Mouse (Mus musculus) lung, adult 2 months (tissue): ENCODE data around the gene Ralgps2.

Source experiments
- CTCF ChIP-seq: fragments of 200-500 bp; IDR thresholded peaks from 2 replicates; pipeline ENCODE4 v1.5.1; 2011; ENCODE audit warnings: mild to moderate bottlenecking, low read length, control low read depth; ENCODE audit not compliant: insufficient read depth
- POLR2A ChIP-seq: fragments of 200-500 bp; IDR thresholded peaks from 2 replicates; pipeline ENCODE4 v1.6.1; 2011; ENCODE audit warnings: low read depth, mild to moderate bottlenecking, control low read depth, low read length, borderline replicate concordance; ENCODE audit errors: extremely low read depth

- TF ChIP-seq CTCF, result no peak
- no peak for TF ChIP-seq POLR2A
Measured at GRCm38 (mm10) chr1:156763280-156763679, 176.1 kb downstream of the Ralgps2 start.
